Mouse (Mus musculus) lung, postnatal 0 days (tissue): ENCODE measurements around the gene Wdr54.

ENCODE experiments used
- CTCF ChIP-seq: IDR thresholded peaks from 2 replicates; pipeline ENCODE4 v1.5.1; 2016; ENCODE audit warnings: antibody characterized with exemption, mild to moderate bottlenecking
- EP300 ChIP-seq: IDR thresholded peaks from 2 replicates; pipeline ENCODE4 v1.6.1; 2016; ENCODE audit warnings: antibody characterized with exemption, mild to moderate bottlenecking, control low read depth

- TF ChIP-seq EP300, result no peak
- no peak for TF ChIP-seq CTCF
These were observed 14.6 kb downstream of the Wdr54 start for GRCm38 (mm10) chr6:83141636-83142035.
